Mouse (Mus musculus): ENCODE data around the gene Grb10. TPM values are rescaled to one million over a fixed set of nuclear protein-coding genes. Genes with fewer than 3 reads are reported as not detected.
A peak's percentile ranks its signal among the peaks of the same experiment; 100 is the strongest.

Gene Grb10
- polyA plus RNA-seq, 1 experiment from 2014 or later, result 165 TPM

GRCm38 (mm10) chr11:11954115-11954438, 84.4 kb downstream of the Grb10 start:
- H3K4me3 ChIP-seq, result no peak overlapping the region
- no peak for ATAC-seq

GRCm38 (mm10) chr11:11953364-11954114, 84.9 kb downstream of the Grb10 start:
- Histone ChIP-seq H3K4me3 (no peak overlapping the region), H3K36me3 (ENCODE audit: poor library complexity, severe bottlenecking) (peaks cover 23% of the 10 kb centered on the region; the same call in 1 of the 2 replicates), H3K9ac (no peak overlapping the region), H3K27me3 (no peaks in the 10 kb centered on the region), H3K9me3 (replicated peaks) (no peaks in the 10 kb centered on the region), H3K4me1 (peaks cover 12% of the 10 kb centered on the region; the same call in 1 of the 2 replicates), H3K4me2 (no peak overlapping the region), H3K27ac (no peak overlapping the region)
- ATAC-seq, result no peak
- WGBS, result 91% methylated on average over 11 of the region's 11 CpGs

More at GRCm38 (mm10) chr11:11954115-11954438, 84.4 kb downstream of the Grb10 start:
- WGBS, result 85% methylated on average over 4 of the region's 4 CpGs
- Histone ChIP-seq H3K36me3 (ENCODE audit: poor library complexity, severe bottlenecking) (peaks cover 22% of the 10 kb centered on the region; the same call in 1 of the 2 replicates), H3K4me1 (peaks cover 11% of the 10 kb centered on the region; the same call in 1 of the 2 replicates), H3K9me3 (replicated peaks) (no peaks in the 10 kb centered on the region), H3K27ac (no peak overlapping the region), H3K27me3 (no peaks in the 10 kb centered on the region), H3K9ac (no peak overlapping the region), H3K4me2 (no peak overlapping the region)

- 93% methylated on average over 1 of the region's 1 CpGs for WGBS
- Histone ChIP-seq H3K9ac (no peak overlapping the region), H3K36me3 (ENCODE audit: poor library complexity, severe bottlenecking) (peaks cover 27% of the 10 kb centered on the region; the same call in 1 of the 2 replicates), H3K4me2 (no peak overlapping the region), H3K27ac (no peak overlapping the region), H3K4me1 (peaks cover 16% of the 10 kb centered on the region; the same call in 1 of the 2 replicates), H3K4me3 (no peak overlapping the region), H3K27me3 (no peaks in the 10 kb centered on the region), H3K9me3 (replicated peaks) (no peaks in the 10 kb centered on the region)
- ATAC-seq, result no peak
These were observed 85.9 kb downstream of the Grb10 start for GRCm38 (mm10) chr11:11952569-11952968.

- Histone ChIP-seq H3K9ac (no peak overlapping the region), H3K36me3 (ENCODE audit: poor library complexity, severe bottlenecking) (peaks cover 34% of the 10 kb centered on the region), H3K9me3 (replicated peaks) (no peaks in the 10 kb centered on the region), H3K4me2 (no peak overlapping the region), H3K27ac (no peak overlapping the region), H3K27me3 (0 out of 2 replicates have a peak, but pooled peaks cover 2% of the 10 kb centered on the region), H3K4me1 (0 out of 2 replicates have a peak, but pooled peaks cover 9% of the 10 kb centered on the region), H3K4me3 (no peak overlapping the region)
- ATAC-seq, result peak; percentile 57; the same call in 1 of the 2 replicates
- WGBS, result 53% methylated on average over 4 of the region's 4 CpGs
These were observed 89.5 kb downstream of the Grb10 start for GRCm38 (mm10) chr11:11948988-11949365.

GRCm38 (mm10) chr11:11948321-11948987, 90.0 kb downstream of the Grb10 start:
- Histone ChIP-seq H3K36me3 (ENCODE audit: poor library complexity, severe bottlenecking) (peaks cover 39% of the 10 kb centered on the region), H3K27ac (no peak overlapping the region), H3K9ac (no peak overlapping the region), H3K4me1 (0 out of 2 replicates have a peak, but pooled peaks cover 9% of the 10 kb centered on the region), H3K4me3 (no peak overlapping the region), H3K4me2 (no peak overlapping the region), H3K9me3 (replicated peaks) (no peaks in the 10 kb centered on the region), H3K27me3 (0 out of 2 replicates have a peak, but pooled peaks cover 2% of the 10 kb centered on the region)
- WGBS, result 61% methylated on average over 9 of the region's 9 CpGs
- ATAC-seq, result no peak

GRCm38 (mm10) chr11:11947857-11948256, 90.6 kb downstream of the Grb10 start:
- 0 out of 2 replicates have a peak, but pooled peaks cover 2% of the 10 kb centered on the region for H3K27me3 ChIP-seq
- no peaks in the 10 kb centered on the region for H3K9me3 ChIP-seq (replicated peaks)
- H3K9ac ChIP-seq, result no peak overlapping the region
- ATAC-seq, result no peak
- WGBS, result 85% methylated on average over 5 of the region's 5 CpGs
- peaks cover 43% of the 10 kb centered on the region for H3K36me3 ChIP-seq (ENCODE audit: poor library complexity, severe bottlenecking)
- no peak overlapping the region for H3K27ac ChIP-seq
- no peak overlapping the region for H3K4me3 ChIP-seq
- 0 out of 2 replicates have a peak, but pooled peaks cover 10% of the 10 kb centered on the region for H3K4me1 ChIP-seq
- H3K4me2 ChIP-seq, result no peak overlapping the region

GRCm38 (mm10) chr11:11945766-11946165, 92.7 kb downstream of the Grb10 start:
- H3K27ac ChIP-seq, result no peak overlapping the region
- H3K4me2 ChIP-seq, result no peak overlapping the region
- peaks cover 37% of the 10 kb centered on the region for H3K36me3 ChIP-seq (ENCODE audit: poor library complexity, severe bottlenecking)
- 95% methylated on average over 4 of the region's 4 CpGs for WGBS
- H3K4me3 ChIP-seq, result no peak overlapping the region
- peaks cover 25% of the 10 kb centered on the region; the same call in 1 of the 2 replicates for H3K4me1 ChIP-seq
- 0 out of 2 replicates have a peak, but pooled peaks cover 2% of the 10 kb centered on the region for H3K27me3 ChIP-seq
- H3K9ac ChIP-seq, result no peak overlapping the region
- no peaks in the 10 kb centered on the region for H3K9me3 ChIP-seq (replicated peaks)
- no peak for ATAC-seq

- no peak overlapping the region for H3K9ac ChIP-seq
- no peak for ATAC-seq
- H3K4me1 ChIP-seq, result peaks cover 23% of the 10 kb centered on the region; the same call in 1 of the 2 replicates
- H3K4me3 ChIP-seq, result no peak overlapping the region
- H3K9me3 ChIP-seq (replicated peaks), result no peaks in the 10 kb centered on the region
- 0 out of 2 replicates have a peak, but pooled peaks cover 2% of the 10 kb centered on the region for H3K27me3 ChIP-seq
- H3K4me2 ChIP-seq, result no peak overlapping the region
- peaks cover 34% of the 10 kb centered on the region for H3K36me3 ChIP-seq (ENCODE audit: poor library complexity, severe bottlenecking)
- WGBS, result 98% methylated on average over 4 of the region's 4 CpGs
- no peak overlapping the region for H3K27ac ChIP-seq
These were observed 93.7 kb downstream of the Grb10 start for GRCm38 (mm10) chr11:11944814-11945213.

- no peak for ATAC-seq
- Histone ChIP-seq H3K9me3 (replicated peaks) (no peaks in the 10 kb centered on the region), H3K9ac (no peak overlapping the region), H3K27ac (no peak overlapping the region), H3K4me3 (no peak overlapping the region), H3K27me3 (0 out of 2 replicates have a peak, but pooled peaks cover 2% of the 10 kb centered on the region), H3K36me3 (ENCODE audit: poor library complexity, severe bottlenecking) (peaks cover 33% of the 10 kb centered on the region), H3K4me1 (peaks cover 21% of the 10 kb centered on the region; the same call in 1 of the 2 replicates), H3K4me2 (no peak overlapping the region)
These were observed 94.5 kb downstream of the Grb10 start for GRCm38 (mm10) chr11:11944082-11944349.

- Histone ChIP-seq H3K4me3 (no peak overlapping the region), H3K9ac (no peak overlapping the region), H3K27me3 (0 out of 2 replicates have a peak, but pooled peaks cover 2% of the 10 kb centered on the region), H3K9me3 (replicated peaks) (no peaks in the 10 kb centered on the region), H3K36me3 (ENCODE audit: poor library complexity, severe bottlenecking) (peaks cover 35% of the 10 kb centered on the region), H3K4me2 (no peak overlapping the region), H3K27ac (no peak overlapping the region), H3K4me1 (peaks cover 19% of the 10 kb centered on the region; the same call in 1 of the 2 replicates)
- ATAC-seq, result no peak
- 80% methylated on average over 13 of the region's 13 CpGs for WGBS
These were observed 95.0 kb downstream of the Grb10 start for GRCm38 (mm10) chr11:11943240-11944081.

- WGBS, result 32% methylated on average over 6 of the region's 6 CpGs
- Histone ChIP-seq H3K4me2 (no peak overlapping the region), H3K36me3 (ENCODE audit: poor library complexity, severe bottlenecking) (peaks cover 41% of the 10 kb centered on the region), H3K9ac (no peak overlapping the region), H3K9me3 (replicated peaks) (no peaks in the 10 kb centered on the region), H3K4me1 (peaks cover 16% of the 10 kb centered on the region; the same call in 1 of the 2 replicates), H3K27me3 (0 out of 2 replicates have a peak, but pooled peaks cover 2% of the 10 kb centered on the region), H3K4me3 (no peak overlapping the region), H3K27ac (no peak overlapping the region; the same call in 1 of the 2 replicates)
- ATAC-seq, result peak; percentile 38; the same call in 1 of the 2 replicates
These were observed 95.9 kb downstream of the Grb10 start for GRCm38 (mm10) chr11:11942320-11943217.
